Comparison of ENCODE assay signal across 8 mouse cellular contexts in the genomic region with DNA sequence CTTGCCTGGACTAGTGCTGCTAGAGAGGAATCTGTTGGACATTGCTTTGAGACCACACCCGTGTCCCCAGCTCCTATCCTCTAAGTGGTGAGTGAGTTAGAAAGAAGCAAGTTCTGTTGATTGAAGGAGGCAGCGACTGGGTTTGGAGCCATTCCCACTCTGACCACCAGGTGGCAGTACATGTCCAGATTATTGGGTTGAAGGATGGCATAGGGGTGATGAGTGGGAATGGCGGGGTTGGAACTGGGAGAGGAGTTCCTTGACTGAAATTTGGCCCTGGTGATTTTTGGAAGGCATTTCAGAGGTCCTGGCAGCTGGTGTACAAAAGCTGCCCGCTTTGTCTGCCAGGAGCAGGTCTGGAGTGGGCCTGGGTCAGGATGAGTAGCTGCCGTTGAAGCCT. TPM values are rescaled to one million over a fixed set of nuclear protein-coding genes. Genes with fewer than 3 reads are reported as not detected.
DNase-seq lines count a peak whose midpoint lies in the region; ATAC-seq and TF ChIP-seq lines count a peak whose summit lies in the region.

No protein-coding gene starts in this region.

- no peaks in the 10 kb centered on the region for H3K36me3 ChIP-seq in heart, embryonic 10.5 days
- H3K36me3 ChIP-seq in heart, embryonic 12.5 days: no peaks in the 10 kb centered on the region
- H3K36me3 ChIP-seq in forebrain, embryonic 10.5 days (replicated peaks): no peaks in the 10 kb centered on the region
- H3K36me3 ChIP-seq in hindbrain, embryonic 12.5 days: no peaks in the 10 kb centered on the region
- no peaks in the 10 kb centered on the region for H3K36me3 ChIP-seq in limb, embryonic 10.5 days
- no peaks in the 10 kb centered on the region for H3K36me3 ChIP-seq in midbrain, postnatal 0 days (ENCODE audit: insufficient read depth, low read length)

- no peak overlapping the region for H3K4me3 ChIP-seq in heart, embryonic 10.5 days
- H3K4me3 ChIP-seq in heart, embryonic 12.5 days: no peak overlapping the region
- H3K4me3 ChIP-seq in forebrain, embryonic 10.5 days: no peak overlapping the region
- H3K4me3 ChIP-seq in hindbrain, embryonic 12.5 days: no peak overlapping the region
- H3K4me3 ChIP-seq in limb, embryonic 10.5 days: no peak overlapping the region
- no peak overlapping the region for H3K4me3 ChIP-seq in midbrain, postnatal 0 days (ENCODE audit: low read depth, low read length)

- no peak overlapping the region for H3K27ac ChIP-seq in heart, embryonic 10.5 days
- H3K27ac ChIP-seq in heart, embryonic 12.5 days (ENCODE audit: poor library complexity, severe bottlenecking): no peak overlapping the region
- no peak overlapping the region for H3K27ac ChIP-seq in forebrain, embryonic 10.5 days
- H3K27ac ChIP-seq in hindbrain, embryonic 12.5 days: no peak overlapping the region
- H3K27ac ChIP-seq in limb, embryonic 10.5 days: no peak overlapping the region
- H3K27ac ChIP-seq in midbrain, postnatal 0 days (ENCODE audit: low read depth, low read length): no peak overlapping the region

- peaks cover 33% of the 10 kb centered on the region for H3K27me3 ChIP-seq in heart, embryonic 10.5 days (ENCODE audit: insufficient read depth, poor library complexity, severe bottlenecking)
- peaks cover 17% of the 10 kb centered on the region; the same call in 1 of the 2 replicates for H3K27me3 ChIP-seq in heart, embryonic 12.5 days (replicated peaks)
- H3K27me3 ChIP-seq in forebrain, embryonic 10.5 days (ENCODE audit: poor library complexity, severe bottlenecking): peaks cover 28% of the 10 kb centered on the region
- peaks cover 33% of the 10 kb centered on the region for H3K27me3 ChIP-seq in hindbrain, embryonic 12.5 days
- H3K27me3 ChIP-seq in limb, embryonic 10.5 days (ENCODE audit: low read depth, poor library complexity, severe bottlenecking): peaks cover 55% of the 10 kb centered on the region
- H3K27me3 ChIP-seq in midbrain, postnatal 0 days (ENCODE audit: insufficient read depth, low read length): no peaks in the 10 kb centered on the region

- peak; percentile 99 for TF ChIP-seq CTCF in midbrain, postnatal 0 days (IDR thresholded peaks at IDR 0.05)

- no peak overlapping the region for H3K9ac ChIP-seq in heart, embryonic 12.5 days
- no peak overlapping the region for H3K9ac ChIP-seq in hindbrain, embryonic 12.5 days
- no peak overlapping the region for H3K9ac ChIP-seq in midbrain, postnatal 0 days (replicated peaks; ENCODE audit: low read length, poor library complexity, severe bottlenecking)

- no peak for ATAC-seq in heart, embryonic 12.5 days (ENCODE audit: insufficient number of reproducible peaks, low FRiP score)
- ATAC-seq in hindbrain, embryonic 12.5 days (ENCODE audit: low FRiP score): peak; percentile 27
- ATAC-seq in midbrain, postnatal 0 days (ENCODE audit: low FRiP score): peak; percentile 24; the same call in 1 of the 2 replicates

- DNase-seq in heart, embryonic 10.5 days (ENCODE audit: low spot score): peak; percentile 84
- DNase-seq in c-Kit-negative CD71-positive TER-119-positive erythroid progenitor cells, embryonic 14.5 days (ENCODE audit: low read depth, low spot score): peak; percentile 68
- peak; percentile 86 for DNase-seq in forebrain, embryonic 10.5 days (ENCODE audit: extremely low spot score, low spot score)
- peak; percentile 90 for DNase-seq in limb, embryonic 10.5 days (ENCODE audit: low spot score)
- DNase-seq in midbrain, postnatal 0 days (ENCODE audit: low spot score): peak; percentile 88
- peak; percentile 50 to 70 for DNase-seq in spleen, postnatal 14 days (ENCODE audit: low spot score in 2 of 2)

- H3K4me2 ChIP-seq in heart, embryonic 12.5 days: no peak overlapping the region
- no peak overlapping the region for H3K4me2 ChIP-seq in hindbrain, embryonic 12.5 days (replicated peaks)
- H3K4me2 ChIP-seq in midbrain, postnatal 0 days (ENCODE audit: low read depth, low read length, poor library complexity, severe bottlenecking): no peak overlapping the region

- H3K9me3 ChIP-seq in heart, embryonic 10.5 days: no peaks in the 10 kb centered on the region
- no peaks in the 10 kb centered on the region for H3K9me3 ChIP-seq in heart, embryonic 12.5 days (replicated peaks)
- no peaks in the 10 kb centered on the region for H3K9me3 ChIP-seq in forebrain, embryonic 10.5 days
- no peaks in the 10 kb centered on the region for H3K9me3 ChIP-seq in hindbrain, embryonic 12.5 days (replicated peaks)
- H3K9me3 ChIP-seq in limb, embryonic 10.5 days (replicated peaks): no peaks in the 10 kb centered on the region
- no peaks in the 10 kb centered on the region for H3K9me3 ChIP-seq in midbrain, postnatal 0 days (ENCODE audit: low read length)

- peaks cover 39% of the 10 kb centered on the region for H3K4me1 ChIP-seq in heart, embryonic 10.5 days
- H3K4me1 ChIP-seq in heart, embryonic 12.5 days (replicated peaks): peaks cover 31% of the 10 kb centered on the region
- peaks cover 20% of the 10 kb centered on the region for H3K4me1 ChIP-seq in forebrain, embryonic 10.5 days
- H3K4me1 ChIP-seq in hindbrain, embryonic 12.5 days: peaks cover 10% of the 10 kb centered on the region
- H3K4me1 ChIP-seq in limb, embryonic 10.5 days: peaks cover 18% of the 10 kb centered on the region
- no peaks in the 10 kb centered on the region for H3K4me1 ChIP-seq in midbrain, postnatal 0 days (ENCODE audit: insufficient read depth, low read length)

- WGBS in heart, embryonic 10.5 days: 25% methylated on average over 5 of the region's 5 CpGs
- whole genome bisulfite sequencing in heart, embryonic 12.5 days: 26% methylated on average over 5 of the region's 5 CpGs
- 20% methylated on average over 5 of the region's 5 CpGs for WGBS in forebrain, embryonic 10.5 days
- 21% methylated on average over 5 of the region's 5 CpGs for WGBS in hindbrain, embryonic 12.5 days
- 23% methylated on average over 5 of the region's 5 CpGs for WGBS in limb, embryonic 10.5 days
- WGBS in midbrain, postnatal 0 days: 20% methylated on average over 5 of the region's 5 CpGs

RNA-seq across cellular contexts. Expression of a gene that starts 17.2 kb away (rescaled TPM):
- polyA plus RNA-seq in heart, embryonic 10.5 days (2016; fragmentation: Nextera tagmentation; extraction: Ambion mirVana): 0.74 and 1.2 TPM in 2 replicates
- 0.55 and 1.1 TPM in 2 replicates for polyA plus RNA-seq in heart, embryonic 12.5 days (2016; fragmentation: Nextera tagmentation; extraction: Ambion mirVana)
- 1.0 and 1.6 TPM in 2 replicates for polyA plus RNA-seq in forebrain, embryonic 10.5 days (2016; fragmentation: Nextera tagmentation; extraction: Ambion mirVana)
- polyA plus RNA-seq in hindbrain, embryonic 12.5 days (2016; fragmentation: Nextera tagmentation; extraction: Ambion mirVana): 3.6 and 4.7 TPM in 2 replicates
- polyA plus RNA-seq in limb, embryonic 10.5 days (2016; fragmentation: Nextera tagmentation; extraction: Ambion mirVana): 0.72 and 0.74 TPM in 2 replicates
- total RNA-seq in midbrain, postnatal 0 days (2014; rRNA removed): 11.0 and 13.6 TPM in 2 replicates
- 10.4 and 11.1 TPM in 2 replicates for polyA plus RNA-seq in midbrain, postnatal 0 days (2015; fragmentation: Nextera tagmentation; extraction: Ambion mirVana)

RNA-seq across cellular contexts. Expression of a gene that starts 19.5 kb away (rescaled TPM):
- 13.4 and 14.6 TPM in 2 replicates for polyA plus RNA-seq in heart, embryonic 10.5 days (2016; fragmentation: Nextera tagmentation; extraction: Ambion mirVana)
- 11.4 and 13.4 TPM in 2 replicates for polyA plus RNA-seq in heart, embryonic 12.5 days (2016; fragmentation: Nextera tagmentation; extraction: Ambion mirVana)
- 13.5 and 13.7 TPM in 2 replicates for polyA plus RNA-seq in forebrain, embryonic 10.5 days (2016; fragmentation: Nextera tagmentation; extraction: Ambion mirVana)
- polyA plus RNA-seq in hindbrain, embryonic 12.5 days (2016; fragmentation: Nextera tagmentation; extraction: Ambion mirVana): 12.1 and 14.1 TPM in 2 replicates
- polyA plus RNA-seq in limb, embryonic 10.5 days (2016; fragmentation: Nextera tagmentation; extraction: Ambion mirVana): 10.3 and 12.2 TPM in 2 replicates
- 15.8 and 21.3 TPM in 2 replicates for total RNA-seq in midbrain, postnatal 0 days (2014; rRNA removed)
- 15.9 and 19.4 TPM in 2 replicates for polyA plus RNA-seq in midbrain, postnatal 0 days (2015; fragmentation: Nextera tagmentation; extraction: Ambion mirVana)

RNA-seq across cellular contexts. Expression of a gene that starts 41.8 kb away (rescaled TPM):
- 6.8 TPM in 2 replicates for polyA plus RNA-seq in heart, embryonic 10.5 days (2016; fragmentation: Nextera tagmentation; extraction: Ambion mirVana)
- 5.9 and 6.2 TPM in 2 replicates for polyA plus RNA-seq in heart, embryonic 12.5 days (2016; fragmentation: Nextera tagmentation; extraction: Ambion mirVana)
- polyA plus RNA-seq in forebrain, embryonic 10.5 days (2016; fragmentation: Nextera tagmentation; extraction: Ambion mirVana): 1.0 and 1.2 TPM in 2 replicates
- polyA plus RNA-seq in hindbrain, embryonic 12.5 days (2016; fragmentation: Nextera tagmentation; extraction: Ambion mirVana): 4.6 and 4.7 TPM in 2 replicates
- 0.20 and 0.34 TPM in 2 replicates for polyA plus RNA-seq in limb, embryonic 10.5 days (2016; fragmentation: Nextera tagmentation; extraction: Ambion mirVana)
- 138 and 191 TPM in 2 replicates for total RNA-seq in midbrain, postnatal 0 days (2014; rRNA removed)
- polyA plus RNA-seq in midbrain, postnatal 0 days (2015; fragmentation: Nextera tagmentation; extraction: Ambion mirVana): 8.4 and 9.0 TPM in 2 replicates
